Mouse (Mus musculus): Measurements from ENCODE around the gene Mgat3. TPM values are rescaled to one million over a fixed set of nuclear protein-coding genes. Genes with fewer than 3 reads are reported as not detected.

Mgat3 gene
- polyA plus RNA-seq, 1 experiment from 2014 or later, result 7.2 TPM

DNA sequence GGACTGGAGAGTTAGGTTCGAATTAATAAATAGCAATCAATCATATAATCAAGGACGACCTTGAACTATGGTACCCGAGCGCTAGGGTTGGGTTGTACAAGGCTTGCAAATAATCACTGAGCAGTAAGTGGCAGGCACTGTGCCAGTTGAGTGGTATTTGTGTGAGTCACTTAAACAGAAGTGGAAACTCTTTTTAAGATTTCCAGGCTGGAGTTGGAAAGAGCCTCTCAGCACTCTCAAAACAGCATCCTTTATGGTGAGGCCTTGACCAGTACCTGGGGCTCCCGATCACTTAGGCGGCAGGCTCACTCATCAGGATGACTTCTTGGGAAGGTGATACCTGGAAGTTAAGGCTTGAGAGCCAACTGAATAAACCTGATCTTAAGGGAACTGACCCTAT lies 80.7 kb downstream of the Mgat3 start:
- no peak for ATAC-seq (ENCODE audit: insufficient number of reproducible peaks, insufficient read depth, low FRiP score, low TSS enrichment, low read depth)
- 33% methylated on average over 6 of the region's 6 CpGs for WGBS
- H3K4me2 ChIP-seq, result peak overlapping the region; percentile 83
- H3K27ac ChIP-seq, result peak overlapping the region; percentile 93
- peak overlapping the region; percentile 100 for H3K4me3 ChIP-seq (replicated peaks)
- H3K9ac ChIP-seq (replicated peaks), result peak overlapping the region; percentile 63
- H3K36me3 ChIP-seq, result peaks cover 53% of the 10 kb centered on the region
- peaks cover 54% of the 10 kb centered on the region for H3K4me1 ChIP-seq (replicated peaks)
- no peaks in the 10 kb centered on the region for H3K27me3 ChIP-seq
- no peaks in the 10 kb centered on the region for H3K9me3 ChIP-seq

- H3K4me3 ChIP-seq (replicated peaks), result peak within 1 kb of the TSS; percentile 100
- H3K27ac ChIP-seq, result peak within 1 kb of the TSS; percentile 98
- ATAC-seq (ENCODE audit: insufficient number of reproducible peaks, insufficient read depth, low FRiP score, low TSS enrichment, low read depth), result peak; percentile 95
- H3K27me3 ChIP-seq, result no peaks in the 10 kb centered on the region
- H3K4me2 ChIP-seq, result peak within 1 kb of the TSS; percentile 83
- WGBS, result under 1% methylated on average over 62 of the region's 62 CpGs
- H3K9me3 ChIP-seq, result no peaks in the 10 kb centered on the region
- peaks cover 54% of the 10 kb centered on the region for H3K4me1 ChIP-seq (replicated peaks)
- peaks cover 53% of the 10 kb centered on the region for H3K36me3 ChIP-seq
- H3K9ac ChIP-seq (replicated peaks), result peak within 1 kb of the TSS; percentile 100
These were observed 81.5 kb downstream of the Mgat3 start, which contains the start of gene Atf4 for GRCm38 (mm10) chr15:80254847-80255645. Atf4 (plus strand) TSS chr15:80255184.

GRCm38 (mm10) chr15:80255646-80256121 lies 82.2 kb downstream of the Mgat3 start:
- ATAC-seq (ENCODE audit: insufficient number of reproducible peaks, insufficient read depth, low FRiP score, low TSS enrichment, low read depth), result peak; percentile 17
- H3K4me1 ChIP-seq (replicated peaks), result peaks cover 54% of the 10 kb centered on the region
- under 1% methylated on average over 51 of the region's 51 CpGs for WGBS

GRCm38 (mm10) chr15:80256242-80256641 lies 82.7 kb downstream of the Mgat3 start:
- Histone ChIP-seq H3K9ac (replicated peaks) (peak overlapping the region; percentile 100), H3K27ac (peak overlapping the region; percentile 98), H3K4me1 (replicated peaks) (peaks cover 54% of the 10 kb centered on the region), H3K4me2 (peak overlapping the region; percentile 83), H3K9me3 (no peaks in the 10 kb centered on the region), H3K36me3 (peaks cover 53% of the 10 kb centered on the region), H3K27me3 (no peaks in the 10 kb centered on the region), H3K4me3 (replicated peaks) (peak overlapping the region; percentile 100)
- 9% methylated on average over 16 of the region's 16 CpGs for WGBS
- no peak for ATAC-seq (ENCODE audit: insufficient number of reproducible peaks, insufficient read depth, low FRiP score, low TSS enrichment, low read depth)

More at GRCm38 (mm10) chr15:80255646-80256121, 82.2 kb downstream of the Mgat3 start:
- Histone ChIP-seq H3K9me3 (no peaks in the 10 kb centered on the region), H3K27ac (peak overlapping the region; percentile 98), H3K36me3 (peaks cover 53% of the 10 kb centered on the region), H3K27me3 (no peaks in the 10 kb centered on the region), H3K4me3 (replicated peaks) (peak overlapping the region; percentile 100), H3K9ac (replicated peaks) (peak overlapping the region; percentile 100), H3K4me2 (peak overlapping the region; percentile 83)

DNA sequence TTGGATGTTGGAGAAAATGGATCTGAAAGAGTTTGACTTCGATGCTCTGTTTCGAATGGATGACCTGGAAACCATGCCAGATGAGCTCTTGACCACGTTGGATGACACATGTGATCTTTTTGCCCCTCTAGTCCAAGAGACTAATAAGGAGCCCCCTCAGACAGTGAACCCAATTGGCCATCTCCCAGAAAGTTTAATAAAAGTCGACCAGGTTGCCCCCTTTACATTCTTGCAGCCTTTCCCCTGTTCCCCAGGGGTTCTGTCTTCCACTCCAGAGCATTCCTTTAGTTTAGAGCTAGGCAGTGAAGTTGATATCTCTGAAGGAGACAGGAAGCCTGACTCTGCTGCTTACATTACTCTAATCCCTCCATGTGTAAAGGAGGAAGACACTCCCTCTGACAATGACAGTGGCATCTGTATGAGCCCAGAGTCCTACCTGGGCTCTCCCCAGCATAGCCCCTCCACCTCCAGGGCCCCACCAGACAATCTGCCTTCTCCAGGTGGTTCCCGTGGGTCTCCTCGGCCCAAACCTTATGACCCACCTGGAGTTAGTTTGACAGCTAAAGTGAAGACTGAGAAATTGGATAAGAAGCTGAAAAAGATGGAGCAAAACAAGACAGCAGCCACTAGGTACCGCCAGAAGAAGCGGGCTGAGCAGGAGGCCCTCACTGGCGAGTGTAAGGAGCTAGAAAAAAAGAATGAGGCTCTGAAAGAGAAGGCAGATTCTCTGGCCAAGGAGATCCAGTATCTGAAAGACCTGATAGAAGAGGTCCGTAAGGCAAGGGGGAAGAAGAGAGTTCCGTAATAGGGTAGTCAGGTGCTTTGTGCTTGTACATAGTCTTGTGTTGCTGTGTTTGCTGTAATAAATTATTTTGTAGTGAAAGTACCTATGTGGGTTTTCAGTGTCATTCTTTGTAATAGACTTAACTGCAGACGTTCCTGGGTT lies 83.4 kb downstream of the Mgat3 start:
- H3K36me3 ChIP-seq, result peaks cover 51% of the 10 kb centered on the region
- peak overlapping the region; percentile 83 for H3K4me2 ChIP-seq
- peak overlapping the region; percentile 100 for H3K9ac ChIP-seq (replicated peaks)
- WGBS, result 72% methylated on average over 12 of the region's 12 CpGs
- H3K4me1 ChIP-seq (replicated peaks), result peaks cover 51% of the 10 kb centered on the region
- peak overlapping the region; percentile 100 for H3K4me3 ChIP-seq (replicated peaks)
- H3K9me3 ChIP-seq, result no peaks in the 10 kb centered on the region
- no peak for ATAC-seq (ENCODE audit: insufficient number of reproducible peaks, insufficient read depth, low FRiP score, low TSS enrichment, low read depth)
- peak overlapping the region; percentile 98 for H3K27ac ChIP-seq
- no peaks in the 10 kb centered on the region for H3K27me3 ChIP-seq

- peaks cover 51% of the 10 kb centered on the region for H3K36me3 ChIP-seq
- peak overlapping the region; percentile 75 for H3K27ac ChIP-seq
- peaks cover 43% of the 10 kb centered on the region for H3K4me1 ChIP-seq (replicated peaks)
- ATAC-seq (ENCODE audit: insufficient number of reproducible peaks, insufficient read depth, low FRiP score, low TSS enrichment, low read depth), result no peak
- no peak overlapping the region for H3K9ac ChIP-seq (replicated peaks)
- 29% methylated on average over 4 of the region's 4 CpGs for WGBS
- H3K4me3 ChIP-seq (replicated peaks), result peak overlapping the region; percentile 100; the same call in 1 of the 2 replicates
- H3K9me3 ChIP-seq, result no peaks in the 10 kb centered on the region
- H3K4me2 ChIP-seq, result peak overlapping the region; percentile 83
- H3K27me3 ChIP-seq, result no peaks in the 10 kb centered on the region
These were observed 84.2 kb downstream of the Mgat3 start for GRCm38 (mm10) chr15:80257602-80258239.

DNA sequence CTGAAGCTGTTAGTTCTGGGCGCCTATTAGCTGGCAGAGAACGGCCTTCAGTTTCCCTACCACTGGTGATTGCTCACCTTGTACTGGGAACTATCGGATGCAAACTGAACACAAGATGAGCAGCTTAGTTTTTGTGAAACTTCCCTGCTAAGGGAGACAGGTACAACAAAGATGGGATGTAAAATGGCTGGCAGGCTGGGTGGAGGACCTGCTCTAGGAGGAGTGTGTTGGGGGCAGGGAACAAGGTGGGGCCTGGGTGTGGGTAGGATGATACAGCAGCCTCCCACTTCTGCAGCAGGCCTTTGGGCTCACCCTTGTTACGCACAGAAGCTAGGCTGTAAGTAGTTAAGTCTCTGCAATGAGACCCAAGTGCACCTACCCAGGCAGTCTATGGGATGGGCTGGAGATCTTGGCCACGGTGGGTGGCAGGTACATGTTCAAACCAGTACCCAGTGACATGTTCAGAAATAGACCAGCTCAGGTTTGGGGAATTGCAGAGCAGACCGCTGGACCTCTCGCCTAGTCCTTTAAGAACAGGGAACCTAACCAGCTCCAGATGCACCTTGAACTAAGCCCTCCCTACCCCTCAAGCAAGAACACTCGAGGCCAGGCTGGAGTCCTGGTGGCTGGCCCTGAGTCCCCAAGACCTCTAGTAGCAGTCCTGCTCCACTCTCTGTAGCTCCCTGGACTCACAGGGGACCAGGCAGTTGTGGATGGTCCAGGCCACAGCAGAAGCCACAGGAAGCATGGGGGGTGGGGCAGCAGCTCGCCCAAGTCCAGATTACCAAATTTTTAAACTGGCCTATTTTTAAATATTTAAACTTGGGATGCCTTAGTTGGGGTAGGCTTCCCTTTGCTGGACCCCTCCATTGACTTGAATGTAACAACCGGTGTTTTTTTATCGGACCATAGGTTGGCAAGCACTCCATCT lies 85.0 kb downstream of the Mgat3 start:
- Histone ChIP-seq H3K4me1 (replicated peaks) (peaks cover 43% of the 10 kb centered on the region), H3K27me3 (no peaks in the 10 kb centered on the region), H3K9me3 (no peaks in the 10 kb centered on the region), H3K36me3 (peaks cover 51% of the 10 kb centered on the region), H3K4me3 (replicated peaks) (no peak overlapping the region), H3K27ac (peak overlapping the region; percentile 75), H3K4me2 (peak overlapping the region; percentile 83), H3K9ac (replicated peaks) (0 out of 2 replicates have a peak overlapping the region, but pooled peaks have one; percentile 2)
- no peak for ATAC-seq (ENCODE audit: insufficient number of reproducible peaks, insufficient read depth, low FRiP score, low TSS enrichment, low read depth)
- WGBS, result 49% methylated on average over 11 of the region's 11 CpGs

GRCm38 (mm10) chr15:80259406-80260045 lies 86.0 kb downstream of the Mgat3 start:
- H3K9me3 ChIP-seq, result no peaks in the 10 kb centered on the region
- H3K4me1 ChIP-seq (replicated peaks), result peaks cover 33% of the 10 kb centered on the region
- no peak for ATAC-seq (ENCODE audit: insufficient number of reproducible peaks, insufficient read depth, low FRiP score, low TSS enrichment, low read depth)
- H3K4me2 ChIP-seq, result no peak overlapping the region
- H3K27me3 ChIP-seq, result no peaks in the 10 kb centered on the region
- H3K4me3 ChIP-seq (replicated peaks), result no peak overlapping the region
- 85% methylated on average over 8 of the region's 8 CpGs for WGBS
- peak overlapping the region; percentile 75 for H3K27ac ChIP-seq
- 0 out of 2 replicates have a peak overlapping the region, but pooled peaks have one; percentile 13 for H3K9ac ChIP-seq (replicated peaks)
- peaks cover 51% of the 10 kb centered on the region for H3K36me3 ChIP-seq

DNA sequence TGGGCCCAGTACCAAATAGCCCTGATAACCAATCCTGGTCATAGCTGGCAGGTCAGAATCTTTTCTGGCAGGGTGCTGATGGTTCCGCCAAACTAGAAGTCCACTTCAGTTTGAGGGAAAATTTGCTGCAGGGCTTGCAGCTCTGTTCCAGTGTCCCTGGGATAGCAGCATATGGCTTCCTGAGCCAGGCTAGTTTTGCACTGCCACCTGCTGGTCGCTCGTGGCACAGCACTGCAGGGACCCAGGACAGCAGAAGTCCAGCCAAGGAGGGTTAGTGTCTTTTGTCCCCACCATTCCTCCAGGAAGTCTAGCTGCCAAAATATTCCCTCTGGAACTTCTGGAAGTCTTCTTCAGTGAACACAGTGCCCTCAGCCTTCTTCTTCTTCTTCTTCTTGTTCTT lies 87.2 kb downstream of the Mgat3 start:
- H3K4me1 ChIP-seq (replicated peaks), result peaks cover 32% of the 10 kb centered on the region
- no peak for ATAC-seq (ENCODE audit: insufficient number of reproducible peaks, insufficient read depth, low FRiP score, low TSS enrichment, low read depth)
- 9% methylated on average over 3 of the region's 3 CpGs for WGBS
- H3K36me3 ChIP-seq, result peaks cover 51% of the 10 kb centered on the region
- H3K4me2 ChIP-seq, result no peak overlapping the region
- H3K27me3 ChIP-seq, result no peaks in the 10 kb centered on the region
- H3K4me3 ChIP-seq (replicated peaks), result no peak overlapping the region
- H3K9me3 ChIP-seq, result no peaks in the 10 kb centered on the region
- H3K27ac ChIP-seq, result no peak overlapping the region; the same call in 1 of the 2 replicates
- no peak overlapping the region; the same call in 1 of the 2 replicates for H3K9ac ChIP-seq (replicated peaks)
